Mouse (Mus musculus) gastrocnemius, adult 2 months (tissue): ENCODE measurements around the gene Capn2. TPM values are rescaled to one million over a fixed set of nuclear protein-coding genes. Genes with fewer than 3 reads are reported as not detected.

ENCODE experiments used
- DNase-seq: peaks from one replicate; pipeline ENCODE4 v3.0.0; 2022
- H3K27ac ChIP-seq: fragments of 200-600 bp; 2 replicates; pipeline ENCODE4 v1.8.1; 2022; ENCODE audit warnings: mild to moderate bottlenecking
- H3K4me3 ChIP-seq: fragments of 200-600 bp; 2 replicates; pipeline ENCODE4 v1.8.1; 2022; ENCODE audit warnings: mild to moderate bottlenecking, moderate library complexity
- CTCF ChIP-seq: fragments of 200-600 bp; IDR thresholded peaks from 2 replicates; pipeline ENCODE4 v1.8.1; 2022; ENCODE audit warnings: antibody characterized with exemption, mild to moderate bottlenecking, moderate library complexity
- intact Hi-C: fragments of 180-260 bp; cut with DNase I; formaldehyde crosslinking; loops from one replicate; pipeline ENCODE4 v1.15.1; 2025
- total RNA-seq, 2 experiments: library from RNA; stranded (reverse); gene quantifications; 2 replicates each; pipeline ENCODE4 v1.2.3; 2021

The Capn2 gene
- total RNA-seq, 2 experiments from 2014 or later: 46.7 to 55.3 TPM

- DNase-seq: no peak
- no peak for TF ChIP-seq CTCF
- H3K27ac ChIP-seq: peak overlapping the region; percentile 71
- no peak overlapping the region for H3K4me3 ChIP-seq
- intact Hi-C loops: no loop called here
Observed at GRCm38 (mm10) chr1:182494285-182495145, 22.9 kb downstream of the Capn2 start.

- DNase-seq: no peak
- intact Hi-C loops: no loop called here
Observed at GRCm38 (mm10) chr1:182491839-182492238, 25.6 kb downstream of the Capn2 start.

GRCm38 (mm10) chr1:182490568-182490967 lies 26.8 kb downstream of the Capn2 start:
- H3K27ac ChIP-seq: peak overlapping the region; percentile 87
- intact Hi-C loops: no loop called here
- no peak overlapping the region for H3K4me3 ChIP-seq
- DNase-seq: no peak
- TF ChIP-seq CTCF: peak; percentile 20; the same call in 1 of the 2 replicates

More at GRCm38 (mm10) chr1:182491839-182492238, 25.6 kb downstream of the Capn2 start:
- Histone ChIP-seq H3K27ac (peak overlapping the region; percentile 87), H3K4me3 (no peak overlapping the region)
- TF ChIP-seq CTCF: no peak

- H3K4me3 ChIP-seq: peak overlapping the region; percentile 60
- peak; percentile 99 for TF ChIP-seq CTCF
- intact Hi-C loops: loop anchor here (1.0 kb wide), 2 partner anchors 27 to 49 kb away; partner anchors contain the start of gene Capn2
Observed at GRCm38 (mm10) chr1:182489803-182490452, 27.5 kb downstream of the Capn2 start.

DNA sequence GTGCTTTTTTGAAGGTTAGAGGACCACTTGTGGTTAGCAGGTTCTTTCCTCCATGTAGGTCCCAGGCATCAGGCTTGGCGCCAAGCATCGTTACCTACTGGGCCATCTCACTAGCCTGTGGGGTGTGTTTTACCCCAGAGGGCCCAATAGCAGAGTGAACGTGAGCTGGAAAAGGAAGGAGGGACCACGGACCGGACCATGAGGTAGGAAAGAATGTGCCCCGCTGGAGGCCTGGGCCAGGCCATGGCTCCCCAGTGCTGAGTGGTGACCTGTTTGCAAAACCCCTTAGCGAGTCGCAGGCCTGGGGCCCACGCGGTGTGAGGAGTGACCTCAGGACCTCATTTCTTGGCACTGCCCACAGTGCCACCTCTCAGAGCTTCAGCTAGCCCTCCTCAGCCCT lies 28.9 kb downstream of the Capn2 start:
- no peak overlapping the region for H3K27ac ChIP-seq

More at GRCm38 (mm10) chr1:182489803-182490452, 27.5 kb downstream of the Capn2 start:
- peak overlapping the region; percentile 87 for H3K27ac ChIP-seq
- peak; percentile 97 for DNase-seq

GRCm38 (mm10) chr1:182483910-182484274 lies 33.5 kb downstream of the Capn2 start:
- TF ChIP-seq CTCF: no peak
- peak; percentile 46 for DNase-seq
- intact Hi-C loops: no loop called here
- Histone ChIP-seq H3K27ac (peak overlapping the region; percentile 53), H3K4me3 (no peak overlapping the region)

More for the DNA sequence above, 28.9 kb downstream of the Capn2 start:
- H3K4me3 ChIP-seq: no peak overlapping the region
- intact Hi-C loops: no loop called here
- DNase-seq: no peak
- TF ChIP-seq CTCF: no peak

DNA sequence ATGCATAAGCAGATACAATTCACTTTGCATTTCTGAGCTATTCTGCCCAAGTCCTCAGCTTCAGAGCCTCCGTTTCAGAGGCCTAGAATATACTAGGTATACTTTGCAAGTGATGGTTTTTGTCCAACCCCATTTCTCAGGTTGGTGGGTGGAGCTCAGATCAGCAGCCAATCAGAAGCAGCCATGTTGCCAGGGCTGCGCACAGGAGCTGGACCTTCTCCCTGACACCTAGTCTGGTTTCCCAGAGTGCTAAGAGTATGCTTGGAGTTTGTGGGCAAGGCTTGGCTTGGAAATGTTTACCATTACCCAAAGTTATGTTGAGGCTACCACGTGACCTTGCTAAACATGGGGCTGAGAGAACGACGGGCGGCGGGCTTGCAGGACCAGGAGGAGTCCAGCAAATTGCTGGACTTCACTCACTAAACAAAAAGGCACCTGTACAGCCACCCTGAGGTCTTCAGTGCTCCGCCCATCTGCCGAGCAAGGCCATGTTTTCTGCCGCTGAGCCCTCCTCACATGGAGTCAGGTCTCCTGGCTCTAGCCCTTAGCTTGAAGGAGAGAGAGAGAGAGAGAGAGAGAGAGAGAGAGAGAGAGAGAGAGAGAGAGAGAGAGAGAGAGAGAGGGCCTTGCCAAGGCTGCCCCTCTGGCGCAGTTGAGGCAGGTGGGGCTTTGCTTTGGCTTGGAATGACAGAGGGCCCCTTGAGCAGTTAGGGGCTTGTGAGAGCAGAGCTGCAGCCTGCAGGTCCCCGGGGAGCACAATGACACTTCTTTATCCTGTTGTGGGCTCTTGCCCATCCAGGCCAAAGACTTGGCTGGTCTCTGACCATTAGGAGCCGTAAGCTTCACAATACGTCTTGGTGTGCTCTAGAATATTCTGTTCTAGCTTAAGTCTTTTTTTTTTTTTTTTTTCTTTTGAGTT lies 34.2 kb downstream of the Capn2 start:
- no peak overlapping the region for H3K4me3 ChIP-seq
- intact Hi-C loops: no loop called here
- no peak for TF ChIP-seq CTCF
- no peak for DNase-seq
- peak overlapping the region; percentile 64 for H3K27ac ChIP-seq

DNA sequence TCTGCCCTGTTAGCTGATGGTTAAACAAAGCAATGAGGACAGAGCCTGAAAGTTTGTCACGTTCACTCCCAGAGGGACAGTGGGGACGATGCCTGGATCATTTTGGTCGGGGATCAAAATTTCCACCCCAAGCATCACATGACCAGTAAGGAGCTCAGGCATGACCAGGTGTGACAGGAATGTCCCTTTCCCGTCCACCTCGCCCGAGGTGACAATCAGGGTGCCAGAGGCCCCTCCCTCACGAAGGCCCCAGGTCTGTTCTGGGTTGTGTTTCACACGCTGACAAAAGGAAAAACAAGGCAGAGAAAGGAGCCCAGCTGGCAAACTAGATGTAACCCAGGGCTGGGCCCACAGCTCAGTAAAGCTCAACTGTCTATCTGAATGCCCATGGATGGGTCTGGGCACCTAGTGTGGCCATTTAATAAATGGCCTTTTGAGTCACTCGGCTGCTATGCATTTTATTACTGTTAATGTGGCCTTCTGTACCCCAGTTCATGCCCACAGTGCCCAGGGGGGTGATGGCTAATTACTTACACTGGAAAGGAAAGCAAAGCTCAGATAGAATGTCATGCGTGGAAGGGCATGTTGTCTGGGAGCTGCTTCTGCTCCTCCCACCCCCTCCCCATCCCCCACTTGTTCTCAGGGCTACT lies 35.6 kb downstream of the Capn2 start:
- TF ChIP-seq CTCF: no peak
- H3K27ac ChIP-seq: no peak overlapping the region
- no peak overlapping the region for H3K4me3 ChIP-seq
- DNase-seq: no peak
- intact Hi-C loops: no loop called here

DNA sequence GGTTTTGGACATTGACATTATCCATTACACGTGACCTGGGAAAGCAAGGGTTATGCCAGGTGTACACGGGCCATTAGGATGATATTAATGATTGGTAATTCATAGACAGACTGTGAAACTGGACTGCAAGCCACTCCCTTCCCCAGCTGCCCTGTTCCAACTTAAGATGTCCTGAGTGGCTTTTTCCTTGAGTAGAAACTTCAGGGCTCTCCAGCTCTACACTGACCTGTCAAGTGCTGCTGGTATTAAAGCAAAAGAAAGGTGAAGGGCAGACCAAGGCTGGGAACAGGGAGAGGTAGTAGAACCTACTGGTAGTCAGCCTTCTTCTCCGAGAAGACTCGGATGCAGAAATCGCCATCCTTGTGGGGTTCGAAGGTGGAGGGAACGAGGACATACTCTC lies 36.3 kb downstream of the Capn2 start:
- Histone ChIP-seq H3K27ac (no peak overlapping the region), H3K4me3 (no peak overlapping the region)
- DNase-seq: no peak
- intact Hi-C loops: no loop called here
- no peak for TF ChIP-seq CTCF

DNA sequence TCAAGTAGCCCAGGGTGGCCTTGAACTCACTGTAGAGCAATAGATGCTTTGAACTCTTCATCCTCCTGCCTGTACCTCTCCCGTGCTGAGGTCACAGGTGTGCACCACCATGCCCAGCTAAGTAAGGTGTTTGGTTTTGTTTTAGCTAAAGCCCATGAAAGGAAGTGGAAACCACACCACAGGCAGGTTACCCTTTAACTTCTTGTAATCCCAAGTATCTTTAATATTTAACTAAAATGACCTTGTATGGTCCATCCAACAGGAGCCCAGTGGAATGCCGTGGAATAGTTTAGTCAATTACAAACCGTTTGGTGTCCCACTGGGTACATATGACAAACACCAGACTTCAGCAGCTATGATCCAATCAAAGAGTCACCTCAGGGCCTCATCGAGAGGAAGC lies 38.5 kb downstream of the Capn2 start:
- Histone ChIP-seq H3K4me3 (no peak overlapping the region), H3K27ac (no peak overlapping the region)
- intact Hi-C loops: loop anchor here (10.0 kb wide), 1 partner anchor 104 kb away; no protein-coding TSS in a partner anchor
- no peak for TF ChIP-seq CTCF
- no peak for DNase-seq

GRCm38 (mm10) chr1:182475005-182475796 lies 42.2 kb downstream of the Capn2 start:
- no peak for DNase-seq
- Histone ChIP-seq H3K4me3 (no peak overlapping the region), H3K27ac (no peak overlapping the region)
- peak; percentile 51 for TF ChIP-seq CTCF
- intact Hi-C loops: loop anchor here (10.0 kb wide), 1 partner anchor 100 kb away; no protein-coding TSS in a partner anchor
